Mouse (Mus musculus): ENCODE measurements around the gene Olfr653. TPM values are rescaled to one million over a fixed set of nuclear protein-coding genes. Genes with fewer than 3 reads are reported as not detected.

Olfr653 gene
- not detected in 2 replicates for polyA plus RNA-seq (2016; fragmentation: Nextera tagmentation; extraction: Ambion mirVana)

DNA sequence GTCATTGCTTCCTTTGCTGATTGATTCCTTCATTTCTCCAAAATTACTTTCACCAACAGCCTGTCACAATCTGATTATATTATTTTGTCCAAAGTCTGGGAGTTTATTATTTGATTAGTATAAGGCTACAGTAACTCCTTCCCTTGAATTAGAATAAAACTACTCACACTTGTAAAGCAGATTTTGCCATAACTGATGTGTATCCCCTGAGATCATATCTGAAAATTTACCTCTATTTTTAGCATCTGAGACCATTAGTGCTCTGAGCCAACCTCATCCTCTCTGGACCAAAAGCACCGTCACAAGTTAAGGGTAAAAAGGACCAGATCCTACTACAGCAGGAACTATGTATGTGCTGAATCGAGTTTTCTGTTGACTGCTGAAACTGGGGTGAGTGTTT, at the start of gene Olfr653:
Olfr653 (plus strand) TSS at position 301 of the 400 bp plus-strand sequence.
- 74% methylated on average over 2 of the region's 2 CpGs for WGBS
- no peak for ATAC-seq (ENCODE audit: insufficient number of reproducible peaks, insufficient read depth, low FRiP score, low TSS enrichment)

DNA sequence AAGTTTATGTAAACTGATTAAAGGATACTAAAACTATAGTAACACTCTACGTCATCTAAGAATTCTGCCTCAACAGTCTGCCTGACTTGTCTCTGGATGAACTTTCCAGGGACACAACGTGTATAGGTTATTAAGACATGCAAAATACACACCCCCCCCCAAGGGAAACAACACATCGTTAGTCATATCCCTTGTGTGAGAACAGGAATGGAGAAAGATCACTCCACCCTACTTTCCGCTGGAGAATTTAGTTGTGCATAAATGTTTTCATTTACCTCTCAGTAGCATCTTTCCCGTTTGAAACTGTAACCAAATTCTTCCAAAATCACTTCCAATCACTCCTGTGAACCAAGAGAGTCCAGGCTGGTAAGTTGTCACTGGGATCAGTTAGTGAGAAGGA, 27.3 kb upstream of the Olfr653 start, which contains the start of gene Olfr651:
Olfr651 (plus strand) TSS at position 301 of the 400 bp plus-strand sequence.
- H3K36me3 ChIP-seq, result no peaks in the 10 kb centered on the region

More for the DNA sequence above, at the start of gene Olfr653:
- H3K27ac ChIP-seq, result no peak within 1 kb of the TSS
- no peak within 1 kb of the TSS for H3K4me2 ChIP-seq (replicated peaks)
- no peaks in the 10 kb centered on the region for H3K9me3 ChIP-seq
- no peaks in the 10 kb centered on the region for H3K36me3 ChIP-seq
- no peaks in the 10 kb centered on the region for H3K4me1 ChIP-seq
- H3K27me3 ChIP-seq, result no peaks in the 10 kb centered on the region
- H3K4me3 ChIP-seq, result no peak within 1 kb of the TSS
- H3K9ac ChIP-seq, result no peak within 1 kb of the TSS

DNA sequence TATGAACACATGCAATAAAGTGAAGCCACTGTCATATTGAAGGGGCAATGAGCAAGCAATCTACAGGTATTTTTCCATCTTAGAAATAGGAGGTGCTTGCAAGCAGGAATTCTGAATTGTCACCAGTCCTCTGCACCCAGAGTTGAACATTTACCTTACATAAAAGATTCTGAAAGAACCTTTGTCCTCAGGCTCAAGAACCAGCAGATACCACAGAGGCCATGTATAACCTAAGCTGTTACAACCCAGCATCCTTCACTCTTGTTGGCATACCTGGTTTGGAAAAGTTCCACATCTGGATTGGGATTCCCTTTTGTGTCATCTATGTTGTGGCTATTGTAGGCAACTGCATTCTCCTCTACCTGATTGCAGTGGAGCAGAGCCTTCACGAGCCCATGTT, 24.4 kb upstream of the Olfr653 start:
- Histone ChIP-seq H3K4me3 (no peak overlapping the region), H3K27me3 (no peaks in the 10 kb centered on the region), H3K9me3 (no peaks in the 10 kb centered on the region), H3K36me3 (no peaks in the 10 kb centered on the region), H3K4me2 (replicated peaks) (no peak overlapping the region), H3K27ac (no peak overlapping the region), H3K4me1 (no peaks in the 10 kb centered on the region), H3K9ac (no peak overlapping the region)
- no peak for ATAC-seq (ENCODE audit: insufficient number of reproducible peaks, insufficient read depth, low FRiP score, low TSS enrichment)
- WGBS, result 70% methylated on average over 1 of the region's 1 CpGs

More for the DNA sequence above, 27.3 kb upstream of the Olfr653 start, which contains the start of gene Olfr651:
- ATAC-seq (ENCODE audit: insufficient number of reproducible peaks, insufficient read depth, low FRiP score, low TSS enrichment), result no peak
- Histone ChIP-seq H3K9ac (no peak within 1 kb of the TSS), H3K4me2 (replicated peaks) (no peak within 1 kb of the TSS), H3K9me3 (no peaks in the 10 kb centered on the region), H3K27me3 (no peaks in the 10 kb centered on the region), H3K4me3 (no peak within 1 kb of the TSS), H3K4me1 (no peaks in the 10 kb centered on the region), H3K27ac (no peak within 1 kb of the TSS)
- WGBS, result 74% methylated on average over 5 of the region's 5 CpGs

DNA sequence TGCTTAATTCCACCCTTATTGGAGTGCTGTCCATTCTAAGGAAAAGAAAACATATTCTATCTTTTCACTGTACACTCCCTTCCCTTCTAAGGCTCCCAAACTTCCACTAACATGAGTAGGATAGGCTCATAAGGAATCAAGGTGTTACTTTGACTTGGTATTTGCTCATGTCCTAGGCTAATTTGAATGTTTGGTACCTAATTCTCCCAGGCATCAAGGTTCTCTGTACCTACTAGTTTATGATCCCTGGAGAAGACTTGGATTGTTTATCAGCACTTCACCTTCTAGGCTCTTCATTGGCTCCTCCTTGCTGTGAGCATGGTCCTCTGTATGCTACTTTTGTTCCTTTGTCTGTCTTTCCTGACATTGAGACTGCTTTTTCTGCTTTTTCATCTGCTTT, 16.5 kb upstream of the Olfr653 start, which contains the start of gene Olfr652:
Olfr652 (plus strand) TSS at position 301 of the 400 bp plus-strand sequence.
- no peaks in the 10 kb centered on the region for H3K27me3 ChIP-seq
- no peak within 1 kb of the TSS for H3K4me2 ChIP-seq (replicated peaks)
- no peaks in the 10 kb centered on the region for H3K4me1 ChIP-seq
- ATAC-seq (ENCODE audit: insufficient number of reproducible peaks, insufficient read depth, low FRiP score, low TSS enrichment), result no peak
- no peak within 1 kb of the TSS for H3K27ac ChIP-seq
- H3K4me3 ChIP-seq, result no peak within 1 kb of the TSS
- no peaks in the 10 kb centered on the region for H3K36me3 ChIP-seq
- H3K9ac ChIP-seq, result no peak within 1 kb of the TSS
- no peaks in the 10 kb centered on the region for H3K9me3 ChIP-seq

DNA sequence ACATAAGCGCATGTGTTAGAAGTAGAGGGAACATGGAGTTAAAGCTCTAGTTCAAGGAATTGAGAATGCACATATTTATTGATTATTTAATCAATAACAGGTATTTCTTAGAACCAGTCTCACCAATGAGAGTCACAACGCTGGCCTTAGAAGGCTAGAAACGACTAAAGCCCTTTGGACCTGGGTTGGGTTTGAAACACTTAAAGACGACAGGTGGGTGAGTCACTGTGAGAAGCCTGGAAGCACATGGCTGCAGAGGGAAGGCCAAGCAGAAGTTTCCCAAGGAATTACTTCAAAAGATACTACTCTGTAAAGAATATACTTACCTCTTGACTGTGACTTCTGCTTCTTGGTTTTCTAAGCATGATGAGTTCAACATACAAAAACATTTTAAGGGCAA, 3.7 kb downstream of the Olfr653 start:
- Histone ChIP-seq H3K4me3 (no peak overlapping the region), H3K9me3 (no peaks in the 10 kb centered on the region), H3K27me3 (no peaks in the 10 kb centered on the region), H3K4me1 (no peaks in the 10 kb centered on the region), H3K9ac (no peak overlapping the region), H3K4me2 (replicated peaks) (no peak overlapping the region), H3K27ac (no peak overlapping the region), H3K36me3 (no peaks in the 10 kb centered on the region)
- ATAC-seq (ENCODE audit: insufficient number of reproducible peaks, insufficient read depth, low FRiP score, low TSS enrichment), result no peak
- WGBS, result 91% methylated on average over 4 of the region's 4 CpGs

DNA sequence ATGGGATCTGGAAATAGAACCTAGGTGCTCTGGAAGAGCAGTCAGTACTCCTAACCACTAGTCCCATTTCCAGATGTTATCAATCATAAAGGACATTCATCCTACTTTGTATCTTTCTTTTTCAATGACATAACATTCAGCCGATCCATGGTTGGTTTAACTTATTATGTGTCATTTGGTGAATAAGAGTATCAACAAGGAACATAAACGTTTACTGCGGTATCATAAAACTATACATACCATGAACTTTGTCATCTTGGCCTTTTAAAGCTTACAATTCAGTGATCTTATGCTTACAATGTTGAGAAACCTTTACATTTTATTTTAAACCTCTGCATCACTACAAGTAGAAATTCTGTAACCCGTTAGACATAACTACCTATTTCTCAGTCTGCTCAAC, 4.3 kb downstream of the Olfr653 start:
- no peak overlapping the region for H3K4me3 ChIP-seq
- H3K4me1 ChIP-seq, result no peaks in the 10 kb centered on the region
- H3K9me3 ChIP-seq, result no peaks in the 10 kb centered on the region
- no peaks in the 10 kb centered on the region for H3K27me3 ChIP-seq
- H3K9ac ChIP-seq, result no peak overlapping the region
- WGBS, result 83% methylated on average over 4 of the region's 4 CpGs
- no peak overlapping the region for H3K4me2 ChIP-seq (replicated peaks)
- H3K36me3 ChIP-seq, result no peaks in the 10 kb centered on the region
- ATAC-seq (ENCODE audit: insufficient number of reproducible peaks, insufficient read depth, low FRiP score, low TSS enrichment), result no peak
- H3K27ac ChIP-seq, result no peak overlapping the region

DNA sequence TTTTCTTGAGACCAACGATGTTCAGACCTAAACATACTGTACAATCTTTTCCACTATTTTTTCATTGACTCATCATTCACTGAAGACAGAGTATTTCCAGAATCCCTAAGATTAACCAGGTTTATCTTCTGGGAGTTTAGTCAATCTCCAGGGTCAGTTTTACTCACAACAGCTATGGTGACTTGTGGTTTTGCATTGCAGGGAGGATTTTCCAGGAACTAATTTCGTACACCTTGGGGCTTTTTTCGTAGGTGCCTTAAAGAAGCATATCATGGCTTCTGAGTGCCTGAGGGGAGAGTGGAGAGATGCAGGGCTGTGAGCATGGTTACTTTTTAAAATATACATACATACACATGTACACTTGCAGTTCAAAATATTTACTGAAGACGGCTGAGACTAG, 9.6 kb downstream of the Olfr653 start, which contains the start of gene Olfr654:
Olfr654 (plus strand) TSS at position 301 of the 400 bp plus-strand sequence.
- no peak within 1 kb of the TSS for H3K27ac ChIP-seq
- H3K4me2 ChIP-seq (replicated peaks), result no peak within 1 kb of the TSS
- no peaks in the 10 kb centered on the region for H3K27me3 ChIP-seq
- H3K36me3 ChIP-seq, result no peaks in the 10 kb centered on the region
- no peak within 1 kb of the TSS for H3K9ac ChIP-seq
- H3K4me3 ChIP-seq, result no peak within 1 kb of the TSS
- H3K9me3 ChIP-seq, result no peaks in the 10 kb centered on the region
- no peak for ATAC-seq (ENCODE audit: insufficient number of reproducible peaks, insufficient read depth, low FRiP score, low TSS enrichment)
- no peaks in the 10 kb centered on the region for H3K4me1 ChIP-seq
- WGBS, result 94% methylated on average over 4 of the region's 4 CpGs

DNA sequence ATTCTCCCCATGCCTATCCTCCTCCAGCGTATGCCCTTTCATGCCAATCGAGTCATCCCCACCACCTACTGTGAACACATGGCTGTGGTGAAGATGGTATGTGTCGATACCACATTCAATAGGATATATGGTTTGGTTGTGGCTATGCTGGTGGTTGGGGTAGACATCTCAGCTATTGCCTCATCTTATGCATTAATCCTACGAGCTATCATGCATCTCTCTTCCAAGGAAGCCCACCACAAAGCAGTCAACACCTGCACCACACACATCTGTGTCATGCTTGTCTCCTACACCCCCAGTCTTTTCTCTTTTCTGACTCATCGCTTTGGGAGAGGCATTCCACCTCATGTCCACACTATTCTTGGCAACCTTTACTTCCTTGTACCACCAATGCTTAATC, 11.2 kb downstream of the Olfr653 start:
- no peaks in the 10 kb centered on the region for H3K9me3 ChIP-seq
- H3K9ac ChIP-seq, result no peak overlapping the region
- 80% methylated on average over 5 of the region's 5 CpGs for WGBS
- no peak for ATAC-seq (ENCODE audit: insufficient number of reproducible peaks, insufficient read depth, low FRiP score, low TSS enrichment)
- no peak overlapping the region for H3K27ac ChIP-seq
- H3K4me3 ChIP-seq, result no peak overlapping the region
- H3K27me3 ChIP-seq, result no peaks in the 10 kb centered on the region
- no peaks in the 10 kb centered on the region for H3K4me1 ChIP-seq
- no peak overlapping the region for H3K4me2 ChIP-seq (replicated peaks)
- no peaks in the 10 kb centered on the region for H3K36me3 ChIP-seq

DNA sequence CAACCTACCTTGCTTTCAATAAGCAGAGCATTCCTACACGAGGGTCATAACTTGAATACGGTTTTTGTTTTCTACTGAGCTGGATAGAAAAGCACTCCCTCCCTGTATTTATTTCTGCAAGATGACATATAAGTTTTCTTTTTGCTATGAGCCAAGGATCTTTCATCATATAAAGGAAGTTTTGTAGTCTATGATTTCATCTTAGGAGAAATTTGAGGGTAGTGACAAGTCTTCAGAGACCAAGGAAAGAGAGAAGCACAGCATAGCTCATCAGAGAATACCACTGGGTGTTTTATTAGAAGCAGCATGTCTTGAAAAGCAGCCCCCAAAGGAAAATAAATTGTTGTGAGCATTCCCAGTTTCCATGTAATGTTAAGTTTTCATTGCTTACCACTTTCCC, 24.6 kb downstream of the Olfr653 start, which contains the start of gene Olfr655:
Olfr655 (minus strand) TSS at position 101 of the 400 bp plus-strand sequence.
- no peak within 1 kb of the TSS for H3K9ac ChIP-seq
- H3K4me3 ChIP-seq, result no peak within 1 kb of the TSS
- 78% methylated on average over 2 of the region's 2 CpGs for WGBS
- H3K4me1 ChIP-seq, result no peaks in the 10 kb centered on the region
- no peak within 1 kb of the TSS for H3K4me2 ChIP-seq (replicated peaks)
- H3K27me3 ChIP-seq, result no peaks in the 10 kb centered on the region
- no peaks in the 10 kb centered on the region for H3K36me3 ChIP-seq
- no peaks in the 10 kb centered on the region for H3K9me3 ChIP-seq
- H3K27ac ChIP-seq, result no peak within 1 kb of the TSS
- ATAC-seq (ENCODE audit: insufficient number of reproducible peaks, insufficient read depth, low FRiP score, low TSS enrichment), result no peak

DNA sequence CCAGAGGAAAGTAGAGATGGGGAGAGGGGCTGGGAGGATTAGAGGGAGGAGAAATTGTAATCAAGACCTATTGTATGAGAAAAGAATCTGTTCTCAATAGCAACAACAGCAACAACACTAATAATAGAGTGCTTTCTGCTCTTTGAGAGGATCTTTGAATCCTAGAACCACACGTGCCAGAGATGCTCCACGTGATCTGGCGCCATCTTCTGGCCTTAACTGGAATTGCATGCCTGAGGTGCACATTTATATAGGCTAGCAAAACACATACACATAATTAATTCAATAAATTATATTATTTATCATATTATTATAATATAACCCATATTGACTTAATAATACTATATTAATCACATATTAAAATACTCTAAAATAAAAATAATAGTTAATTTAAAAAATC, 26.1 kb downstream of the Olfr653 start:
- WGBS, result 5% methylated on average over 3 of the region's 3 CpGs
- Histone ChIP-seq H3K36me3 (no peaks in the 10 kb centered on the region), H3K9ac (no peak overlapping the region), H3K9me3 (no peaks in the 10 kb centered on the region), H3K27ac (no peak overlapping the region), H3K27me3 (no peaks in the 10 kb centered on the region), H3K4me2 (replicated peaks) (no peak overlapping the region), H3K4me1 (no peaks in the 10 kb centered on the region), H3K4me3 (no peak overlapping the region)
- ATAC-seq (ENCODE audit: insufficient number of reproducible peaks, insufficient read depth, low FRiP score, low TSS enrichment), result no peak

DNA sequence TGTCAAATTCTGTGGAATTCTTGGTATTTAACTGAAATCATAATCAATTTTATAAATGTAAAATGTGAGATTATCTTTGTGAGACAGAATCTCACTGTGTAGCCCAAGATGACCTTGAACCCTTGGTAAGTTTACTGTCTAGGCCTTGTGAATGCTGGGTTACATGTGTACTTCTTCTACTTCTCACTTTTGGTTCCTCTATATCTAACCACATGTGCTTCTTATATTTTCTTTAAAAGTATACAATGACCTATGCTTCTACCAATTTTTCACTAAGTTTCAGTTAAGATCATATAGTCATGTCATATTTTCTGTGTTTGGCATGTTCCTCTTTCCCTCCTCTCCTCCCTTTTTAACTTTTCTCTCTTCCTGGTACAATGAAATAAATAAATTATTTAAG, 27.6 kb downstream of the Olfr653 start:
- Histone ChIP-seq H3K27ac (no peak overlapping the region), H3K36me3 (no peaks in the 10 kb centered on the region), H3K4me2 (replicated peaks) (no peak overlapping the region), H3K27me3 (no peaks in the 10 kb centered on the region), H3K9me3 (no peaks in the 10 kb centered on the region), H3K4me1 (no peaks in the 10 kb centered on the region), H3K4me3 (no peak overlapping the region), H3K9ac (no peak overlapping the region)
- no peak for ATAC-seq (ENCODE audit: insufficient number of reproducible peaks, insufficient read depth, low FRiP score, low TSS enrichment)

DNA sequence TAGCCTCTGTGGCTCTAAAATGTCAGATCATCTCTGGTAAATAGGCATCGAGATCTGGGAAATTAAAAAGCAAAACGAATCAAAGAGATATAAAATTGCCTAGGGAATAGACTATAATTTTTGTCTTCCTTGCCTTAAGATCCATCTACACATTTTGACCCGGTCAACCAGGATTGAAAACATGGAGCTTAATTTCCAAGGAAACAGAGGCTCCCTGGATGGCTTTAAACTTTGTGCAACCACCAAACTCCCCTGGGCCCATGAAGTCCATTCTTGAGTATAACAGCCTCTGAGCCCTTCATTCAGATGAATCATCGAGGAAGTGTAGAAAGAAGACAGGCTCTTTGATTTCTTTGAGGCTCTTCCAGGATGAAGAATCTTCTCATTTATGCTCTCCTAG, 36.5 kb downstream of the Olfr653 start, which contains the start of gene Olfr656:
Olfr656 (plus strand) TSS at position 301 of the 400 bp plus-strand sequence.
- no peak for ATAC-seq (ENCODE audit: insufficient number of reproducible peaks, insufficient read depth, low FRiP score, low TSS enrichment)
- Histone ChIP-seq H3K27me3 (no peaks in the 10 kb centered on the region), H3K4me2 (replicated peaks) (no peak within 1 kb of the TSS), H3K27ac (no peak within 1 kb of the TSS), H3K36me3 (no peaks in the 10 kb centered on the region), H3K4me3 (no peak within 1 kb of the TSS), H3K9ac (no peak within 1 kb of the TSS), H3K4me1 (no peaks in the 10 kb centered on the region), H3K9me3 (no peaks in the 10 kb centered on the region)
- WGBS, result 82% methylated on average over 4 of the region's 4 CpGs

DNA sequence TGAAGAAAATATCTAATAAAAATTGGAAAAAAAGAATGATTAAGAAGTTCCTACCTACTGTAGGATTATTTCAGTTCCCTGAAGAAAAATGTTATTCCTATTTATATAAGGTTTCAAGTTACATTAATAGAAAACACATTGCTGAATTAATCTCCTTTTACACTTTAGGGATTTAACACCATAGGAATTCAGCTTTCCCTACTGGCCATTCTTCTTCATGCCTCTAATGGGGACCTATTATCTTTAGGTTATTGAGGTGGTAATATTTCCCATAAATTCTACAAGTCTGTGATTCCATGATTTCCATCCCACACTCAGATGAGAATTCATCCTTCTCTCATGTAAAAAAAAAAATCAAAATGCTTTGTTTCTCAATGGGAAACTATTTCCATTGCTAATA, 47.4 kb downstream of the Olfr653 start, which contains the start of gene Olfr657:
Olfr657 (plus strand) TSS at position 301 of the 400 bp plus-strand sequence.
- no peak for ATAC-seq (ENCODE audit: insufficient number of reproducible peaks, insufficient read depth, low FRiP score, low TSS enrichment)

More for the DNA sequence above, 47.4 kb downstream of the Olfr653 start, which contains the start of gene Olfr657:
- Histone ChIP-seq H3K9me3 (no peaks in the 10 kb centered on the region), H3K4me2 (replicated peaks) (no peak within 1 kb of the TSS), H3K4me3 (no peak within 1 kb of the TSS), H3K9ac (no peak within 1 kb of the TSS), H3K36me3 (no peaks in the 10 kb centered on the region), H3K27me3 (no peaks in the 10 kb centered on the region), H3K4me1 (no peaks in the 10 kb centered on the region), H3K27ac (no peak within 1 kb of the TSS)

Data from embryonic facial prominence, embryonic 12.5 days (tissue).